Mouse (Mus musculus) brain, embryonic 14.5 days (tissue): ENCODE measurements around the gene Gfpt1. TPM values are rescaled to one million over a fixed set of nuclear protein-coding genes. Genes with fewer than 3 reads are reported as not detected.
"Not testable (repeated sequence)": the region's sequence is repeated elsewhere in the genome, so short reads cannot be mapped to it uniquely, and the experiment has no call there.

Experiments used
- DNase-seq: peaks from one replicate; pipeline ENCODE4 v3.0.0-alpha.2; 2011; ENCODE audit warnings: low read depth
- CTCF ChIP-seq: fragments of 200-500 bp; IDR thresholded peaks from 2 replicates; pipeline ENCODE4 v1.5.1; 2012; ENCODE audit warnings: inconsistent platforms, mild to moderate bottlenecking, moderate library complexity, borderline replicate concordance; ENCODE audit not compliant: insufficient read depth, insufficient read length; ENCODE audit errors: extremely low read depth
- POLR2A ChIP-seq: fragments of 200-500 bp; IDR thresholded peaks from 2 replicates; pipeline ENCODE4 v1.6.1; 2012; ENCODE audit warnings: mild to moderate bottlenecking, inconsistent platforms, borderline replicate concordance; ENCODE audit not compliant: poor library complexity, insufficient read depth, insufficient read length, severe bottlenecking; ENCODE audit errors: extremely low read depth
- polyA plus RNA-seq: library from polyadenylated mRNA; depleted of rRNA; stranded (reverse); fragments of >200 nt; gene quantifications from 2 replicates; pipeline ENCODE4 v1.2.3, GENCODE M21; 2012

The Gfpt1 gene
- polyA plus RNA-seq, 1 experiment = 43.8 TPM

DNA sequence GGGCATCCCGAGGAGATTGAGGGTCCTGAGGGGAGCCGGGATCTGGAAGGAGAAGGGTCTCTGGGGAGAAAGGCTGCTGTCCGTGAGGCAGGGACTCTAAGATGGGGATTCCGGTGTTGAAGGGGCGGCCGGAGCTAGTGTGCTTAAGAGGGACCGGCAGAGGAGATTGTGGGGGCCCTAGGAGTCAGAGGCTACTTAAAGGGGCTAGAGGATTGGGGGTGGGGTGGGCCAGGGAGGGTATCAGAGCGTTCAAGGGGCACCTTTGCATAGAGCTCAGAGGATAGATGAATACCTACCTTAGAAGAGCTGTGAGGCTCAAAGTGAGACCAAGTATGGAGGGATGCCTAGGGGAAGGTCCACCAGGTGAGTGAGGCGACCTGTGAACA lies 478 bp downstream of the Gfpt1 start:
- DNase-seq = no peak
- TF ChIP-seq POLR2A (no peak), CTCF (no peak)

- no peak for DNase-seq
- TF ChIP-seq POLR2A (no peak), CTCF (no peak)
Observed at GRCm38 (mm10) chr6:87044895-87045294, 2.2 kb downstream of the Gfpt1 start.

- TF ChIP-seq POLR2A (no peak), CTCF (no peak)
- no peak for DNase-seq
Observed at GRCm38 (mm10) chr6:87045507-87045906, 2.9 kb downstream of the Gfpt1 start.

GRCm38 (mm10) chr6:87048712-87049111 lies 6.1 kb downstream of the Gfpt1 start:
- not testable (repeated sequence) for DNase-seq

DNA sequence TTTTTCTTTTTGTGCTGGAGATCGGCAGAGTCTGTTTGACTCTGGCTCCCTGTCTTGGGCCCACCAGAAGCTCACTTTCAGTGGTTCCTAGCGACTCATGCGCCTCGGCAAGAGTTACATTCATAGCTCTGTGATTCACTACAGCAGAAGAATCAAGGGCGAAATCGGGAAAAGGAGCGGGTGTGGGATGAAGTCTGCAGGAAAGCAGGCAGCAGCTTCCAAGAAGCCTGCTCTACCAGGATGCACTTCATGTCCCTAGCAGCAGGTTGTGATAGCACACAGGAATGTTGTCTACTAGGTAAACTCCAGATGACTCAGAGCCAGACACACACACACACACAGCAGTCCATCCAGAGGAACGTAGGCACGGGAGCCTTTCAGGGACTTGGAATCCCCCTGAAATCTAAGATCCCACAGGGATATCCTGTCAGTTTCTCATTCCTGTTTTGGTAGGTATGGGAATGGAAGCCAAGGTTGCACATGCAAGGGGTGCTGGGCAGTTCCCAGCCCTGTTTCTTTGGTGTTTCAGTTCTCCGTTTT lies 9.3 kb downstream of the Gfpt1 start:
- DNase-seq = no peak
- TF ChIP-seq POLR2A = no peak
- no peak for TF ChIP-seq CTCF

DNA sequence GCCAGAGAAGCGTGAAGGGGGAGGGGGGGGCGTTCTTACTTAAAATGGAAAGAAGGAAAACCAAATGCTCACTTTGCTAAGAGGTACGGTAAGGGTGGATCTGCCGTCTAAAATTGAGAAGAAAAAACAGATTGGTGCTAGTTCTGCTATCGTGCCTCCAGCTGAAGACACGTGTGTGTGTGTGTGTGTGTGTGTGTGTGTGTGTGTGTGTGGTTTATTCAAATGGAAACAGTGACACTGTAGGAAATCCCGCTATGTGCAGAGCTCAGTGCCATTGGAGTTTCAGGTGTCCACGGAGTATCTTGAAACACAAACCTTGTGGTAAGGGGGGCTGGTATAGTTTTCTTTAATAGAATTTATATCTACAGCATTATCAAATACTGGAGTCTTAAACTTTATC lies 11.5 kb downstream of the Gfpt1 start:
- DNase-seq = no peak
- TF ChIP-seq CTCF = no peak
- no peak for TF ChIP-seq POLR2A

- no peak for TF ChIP-seq POLR2A
- TF ChIP-seq CTCF = 0 out of 2 replicates have a peak, but pooled peaks have one; percentile 1
- DNase-seq = no peak
Observed at GRCm38 (mm10) chr6:87059754-87060153, 17.1 kb downstream of the Gfpt1 start.

GRCm38 (mm10) chr6:87063586-87063985 lies 20.9 kb downstream of the Gfpt1 start:
- TF ChIP-seq CTCF (no peak), POLR2A (no peak)
- no peak for DNase-seq

GRCm38 (mm10) chr6:87068209-87068608 lies 25.6 kb downstream of the Gfpt1 start:
- no peak for DNase-seq
- TF ChIP-seq POLR2A (no peak), CTCF (no peak)

DNA sequence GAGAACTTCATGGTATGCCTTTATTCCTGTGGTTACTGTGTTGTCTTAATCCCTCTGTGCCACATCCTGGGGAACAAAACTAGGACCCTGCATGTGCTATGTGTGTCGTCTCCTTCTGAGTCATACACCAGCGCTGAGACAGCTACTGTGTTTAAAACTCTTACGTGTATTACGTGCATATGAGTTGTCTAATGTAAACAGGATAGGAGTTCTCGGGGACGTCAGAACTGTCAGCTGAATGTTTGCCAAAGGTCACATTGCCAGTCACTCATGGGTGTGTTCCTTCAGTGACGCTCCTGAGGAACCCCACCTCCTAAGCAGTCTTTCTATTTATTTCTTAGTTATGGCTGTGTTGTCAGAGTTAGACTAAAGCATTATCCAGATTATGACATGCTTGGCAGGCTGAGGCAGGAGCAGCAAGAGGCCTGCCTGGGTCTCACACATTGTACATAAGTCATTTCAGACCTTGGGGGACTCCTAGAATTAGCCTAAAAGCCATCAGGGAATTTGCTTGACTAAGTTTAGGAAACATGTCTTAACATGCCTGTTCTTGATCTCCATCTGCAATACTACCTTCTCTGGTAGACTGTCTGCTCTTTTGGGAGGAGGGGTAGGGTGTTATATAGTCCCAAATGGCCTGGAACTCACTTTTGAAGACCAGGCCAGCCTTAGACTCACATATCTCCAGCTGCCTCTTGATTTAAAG lies 26.7 kb downstream of the Gfpt1 start:
- no peak for DNase-seq
- TF ChIP-seq CTCF = no peak
- TF ChIP-seq POLR2A = no peak

- TF ChIP-seq POLR2A = no peak
- TF ChIP-seq CTCF = no peak
- DNase-seq = no peak
Observed at GRCm38 (mm10) chr6:87070641-87071040, 28.0 kb downstream of the Gfpt1 start.

DNA sequence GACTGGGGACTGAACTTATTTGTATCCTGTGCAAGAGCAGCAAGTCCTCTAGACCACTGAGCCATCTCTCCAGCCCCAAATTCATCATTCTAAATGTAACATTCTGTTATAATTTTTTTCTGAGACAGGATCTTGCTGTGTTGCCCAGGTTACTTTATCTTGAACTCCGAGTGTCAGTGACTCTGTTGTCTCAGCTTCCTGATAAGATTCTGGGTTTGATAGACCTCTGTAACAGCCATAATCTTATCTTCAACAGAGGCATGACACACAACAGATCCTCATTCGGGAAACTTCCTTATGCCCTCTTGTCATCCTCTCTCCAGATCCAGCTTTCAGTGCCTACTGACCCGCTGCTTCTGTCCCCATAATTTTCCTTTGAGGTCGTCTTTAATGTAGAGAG lies 30.1 kb downstream of the Gfpt1 start:
- no peak for TF ChIP-seq CTCF
- TF ChIP-seq POLR2A = no peak

More for the DNA sequence above, 30.1 kb downstream of the Gfpt1 start:
- DNase-seq = no peak
